Mouse (Mus musculus) mouse trophoblast stem cell (cell line): Measurements from ENCODE around the gene Camk2b.

Experiments
- in situ Hi-C, 2 experiments: fragments of 300-500 bp; cut with MseI, MboI; formaldehyde crosslinking; loops; 2 replicates in 1 of 2; 3 replicates in 1 of 2; pipeline ENCODE4 v1.15.1; 2025

Gene Camk2b

GRCm38 (mm10) chr11:6050066-6050560 is 16.0 kb downstream of the Camk2b start:
- in situ Hi-C loops = no loop called here

GRCm38 (mm10) chr11:6048208-6048607 is 18.0 kb downstream of the Camk2b start:
- in situ Hi-C loops = no loop called here

- in situ Hi-C loops = no loop called here
Observed at GRCm38 (mm10) chr11:6038929-6039328, 27.2 kb downstream of the Camk2b start.

- in situ Hi-C loops = no loop called here
Observed at GRCm38 (mm10) chr11:6037686-6038085, 28.5 kb downstream of the Camk2b start.

DNA sequence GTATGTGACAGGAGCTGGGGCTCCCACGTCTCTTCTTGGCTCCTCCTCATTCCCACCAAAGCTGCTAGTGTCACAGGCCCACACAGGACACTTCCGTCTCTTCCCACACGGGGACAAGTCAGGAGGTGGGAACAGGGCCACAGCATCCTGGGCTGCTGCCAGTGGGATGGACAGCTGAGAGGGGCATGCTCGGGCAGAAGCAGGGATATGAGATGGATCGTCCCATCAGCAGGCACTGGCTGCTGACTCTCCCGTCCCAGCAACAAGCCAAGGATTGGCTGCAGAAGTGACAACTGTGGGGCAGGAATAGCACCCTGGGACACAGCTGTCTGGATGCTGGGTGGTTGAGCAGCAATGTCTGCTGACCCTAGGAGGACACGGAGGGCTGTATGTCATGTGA is 29.0 kb downstream of the Camk2b start:
- in situ Hi-C loops = no loop called here

DNA sequence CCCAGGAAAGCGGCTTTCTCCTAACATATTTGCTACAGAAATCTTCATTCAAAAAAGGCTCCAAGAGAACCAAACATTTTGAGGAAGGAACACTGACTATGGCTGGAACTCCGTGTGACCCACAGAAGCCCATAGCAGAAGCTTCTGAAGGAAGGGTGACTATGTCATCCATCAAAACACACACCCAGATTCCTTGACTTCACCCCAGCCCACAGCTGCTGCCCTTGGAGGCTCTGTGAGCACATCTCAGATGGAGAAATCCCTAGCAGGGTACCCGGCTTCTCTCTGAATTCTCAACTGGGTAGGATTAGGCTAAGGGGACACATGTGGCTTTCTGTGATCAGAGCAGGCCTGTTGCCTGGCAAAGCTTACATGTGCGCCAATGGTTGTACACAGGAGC is 29.7 kb downstream of the Camk2b start:
- in situ Hi-C loops = no loop called here

DNA sequence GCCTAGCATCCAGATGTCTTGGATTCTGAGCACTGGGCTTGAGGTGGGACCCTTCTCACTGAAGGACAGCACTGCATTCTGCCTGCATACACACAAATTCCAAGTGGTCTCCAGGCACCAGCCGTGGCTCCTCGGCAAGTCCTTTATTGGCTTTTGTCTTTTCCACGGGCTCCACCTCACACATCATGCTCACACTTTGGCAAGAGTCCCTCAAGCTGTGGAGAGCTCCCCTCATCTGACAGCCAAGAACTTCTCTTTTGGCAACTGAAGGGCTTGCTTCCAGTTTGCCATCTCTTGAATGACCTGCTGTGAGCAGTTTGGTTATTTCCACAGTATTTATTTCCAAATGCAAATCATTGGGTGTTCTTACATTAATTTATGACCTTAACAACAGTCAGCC is 30.6 kb downstream of the Camk2b start:
- in situ Hi-C loops = no loop called here

- in situ Hi-C loops = no loop called here
Observed at GRCm38 (mm10) chr11:6034740-6035139, 31.4 kb downstream of the Camk2b start.

- in situ Hi-C loops = no loop called here
Observed at GRCm38 (mm10) chr11:6033801-6034200, 32.4 kb downstream of the Camk2b start.

GRCm38 (mm10) chr11:6033147-6033546 is 33.0 kb downstream of the Camk2b start:
- in situ Hi-C loops = no loop called here

GRCm38 (mm10) chr11:6030650-6031049 is 35.5 kb downstream of the Camk2b start:
- in situ Hi-C loops = no loop called here

- in situ Hi-C loops = no loop called here
Observed at GRCm38 (mm10) chr11:6029790-6030189, 36.4 kb downstream of the Camk2b start.

GRCm38 (mm10) chr11:6028911-6029310 is 37.3 kb downstream of the Camk2b start:
- in situ Hi-C loops = no loop called here

- in situ Hi-C loops = no loop called here
Observed at GRCm38 (mm10) chr11:6026361-6026760, 39.8 kb downstream of the Camk2b start.

- in situ Hi-C loops = no loop called here
Observed at GRCm38 (mm10) chr11:6024923-6025652, 41.1 kb downstream of the Camk2b start.

DNA sequence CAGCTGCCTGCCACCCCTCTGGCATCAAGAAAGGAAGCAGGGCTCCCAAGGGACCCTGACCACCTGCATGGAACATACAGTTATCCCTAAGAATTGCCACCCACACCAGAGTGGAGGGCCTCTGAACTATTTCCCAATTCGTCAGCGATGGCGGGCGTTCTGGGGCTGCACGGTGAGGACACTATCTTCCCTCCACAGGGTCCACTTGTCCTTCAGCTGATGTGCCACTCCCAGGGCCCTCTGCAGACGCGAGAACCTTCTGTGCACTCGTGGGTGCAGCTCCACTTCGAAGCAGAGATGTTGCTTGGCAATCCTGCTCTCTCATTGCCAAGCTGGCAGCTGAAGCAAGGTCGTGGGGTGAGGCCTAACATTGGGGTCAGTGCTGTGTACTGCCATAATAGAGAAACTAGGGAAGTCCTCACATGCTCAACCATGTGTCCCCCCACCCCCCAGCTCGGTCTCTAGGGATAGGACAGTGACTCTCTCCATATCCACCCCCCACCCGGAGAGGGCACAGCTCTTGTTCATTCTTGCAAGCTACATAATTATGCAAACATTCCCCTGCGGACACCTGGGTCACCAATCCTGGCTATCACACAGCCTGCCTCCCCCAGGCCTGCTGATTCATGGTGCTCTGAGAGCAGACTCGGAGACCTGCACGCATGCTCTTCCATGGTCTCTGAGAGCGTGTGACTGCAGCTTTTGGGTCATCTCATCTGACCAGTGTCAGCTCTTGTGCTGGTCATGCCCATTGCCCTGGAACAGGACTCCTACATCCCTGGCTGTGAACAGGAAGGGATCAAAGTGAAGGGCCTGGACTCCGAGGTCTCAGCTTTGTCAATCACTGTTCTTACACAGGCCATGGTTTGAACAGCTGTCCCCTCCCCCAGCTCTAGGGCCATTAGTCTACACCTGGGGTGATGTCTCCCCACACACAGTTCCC is 45.0 kb downstream of the Camk2b start:
- in situ Hi-C loops = no loop called here

- in situ Hi-C loops = no loop called here
Observed at GRCm38 (mm10) chr11:6020360-6020759, 45.8 kb downstream of the Camk2b start.

GRCm38 (mm10) chr11:6018218-6019010 is 47.7 kb downstream of the Camk2b start:
- in situ Hi-C loops = no loop called here

- in situ Hi-C loops = no loop called here
Observed at GRCm38 (mm10) chr11:6017484-6018140, 48.5 kb downstream of the Camk2b start.

DNA sequence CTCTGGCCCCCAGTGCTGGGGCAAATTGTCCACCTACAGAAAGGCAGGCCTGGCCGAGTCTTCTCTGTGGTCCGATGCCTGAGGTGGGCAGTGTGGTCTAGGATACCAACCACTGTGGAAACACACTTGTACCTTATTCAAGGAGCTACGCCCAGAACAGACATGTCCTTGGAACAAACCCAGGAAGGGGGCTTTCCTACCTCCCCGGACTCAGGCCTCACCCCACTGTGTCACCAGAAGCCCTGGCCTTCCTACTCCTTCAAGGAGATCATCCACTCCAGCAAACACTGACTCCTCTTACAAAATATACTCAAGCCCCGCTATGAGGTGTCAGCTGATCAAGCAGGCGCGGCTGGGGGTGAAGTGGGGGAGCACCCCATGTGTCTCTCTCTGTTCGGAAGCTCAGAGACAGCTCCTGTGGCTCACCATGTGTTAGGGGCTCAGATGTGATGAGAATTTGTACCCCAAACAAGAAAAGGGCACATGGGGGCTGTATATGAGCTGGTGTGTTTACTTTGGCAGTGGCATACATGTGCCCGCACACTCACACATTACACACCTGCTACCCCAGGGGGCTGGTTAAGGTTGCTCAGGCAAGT is 49.3 kb downstream of the Camk2b start:
- in situ Hi-C loops = no loop called here

- in situ Hi-C loops = no loop called here
Observed at GRCm38 (mm10) chr11:6016368-6016767, 49.8 kb downstream of the Camk2b start.
